Mouse (Mus musculus) heart, embryonic 11.5 days (tissue): ENCODE results near the gene Rdm1. TPM values are rescaled to one million over a fixed set of nuclear protein-coding genes. Genes with fewer than 3 reads are reported as not detected.
"Not testable (repeated sequence)": the region's sequence is repeated elsewhere in the genome, so short reads cannot be mapped to it uniquely, and the experiment has no call there.

Source experiments
- ATAC-seq: fragments of 200-750 bp; cut with Nextera tagmentation; replicated peaks from 2 replicates; pipeline ENCODE4 v1.8.0; 2017; ENCODE audit warnings: moderate library complexity; ENCODE audit not compliant: insufficient number of reproducible peaks, low FRiP score, low TSS enrichment
- H3K27ac ChIP-seq: fragments of 300-500 bp; sonication (generic); 2 replicates; pipeline ENCODE4 v1.5.1; 2014; ENCODE audit warnings: mild to moderate bottlenecking, low read depth, low read length
- H3K27me3 ChIP-seq: fragments of 300-500 bp; sonication (generic); 2 replicates; pipeline ENCODE4 v1.6.1; 2014; ENCODE audit warnings: mild to moderate bottlenecking, low read length, mixed read lengths; ENCODE audit not compliant: control insufficient read depth, insufficient read depth
- H3K36me3 ChIP-seq: fragments of 300-500 bp; sonication (generic); 2 replicates; pipeline ENCODE4 v1.6.1; 2014; ENCODE audit warnings: mild to moderate bottlenecking, low read length, moderate library complexity, mixed read lengths; ENCODE audit not compliant: control insufficient read depth, insufficient read depth
- H3K4me1 ChIP-seq: fragments of 300-500 bp; sonication (generic); 2 replicates; pipeline ENCODE4 v1.6.1; 2014; ENCODE audit warnings: low read length; ENCODE audit not compliant: control insufficient read depth, insufficient read depth
- H3K4me2 ChIP-seq: fragments of 300-500 bp; sonication (generic); 2 replicates; pipeline ENCODE4 v1.6.1; 2014; ENCODE audit warnings: mild to moderate bottlenecking, moderate library complexity
- H3K4me3 ChIP-seq: fragments of 300-500 bp; sonication (generic); 2 replicates; pipeline ENCODE4 v1.5.1; 2014; ENCODE audit warnings: low read depth, low read length
- H3K9ac ChIP-seq: fragments of 300-500 bp; sonication (generic); 2 replicates; pipeline ENCODE4 v1.6.1; 2014; ENCODE audit warnings: mild to moderate bottlenecking, low read depth, low read length, moderate library complexity
- H3K9me3 ChIP-seq: fragments of 300-500 bp; sonication (generic); replicated peaks from 2 replicates; pipeline ENCODE4 v1.6.1; 2016; ENCODE audit warnings: low read length; ENCODE audit not compliant: control insufficient read depth
- WGBS: fragments of 180-500 bp; shearing (Covaris S2); extraction: QIAGEN DNeasy Blood & Tissue Kit; methylation state at CpG from one replicate; pipeline ENCODE4 v1.1.7; 2014; ENCODE audit not compliant: insufficient replicate concordance; 5-methylcytosine and 5-hydroxymethylcytosine counted together
- polyA plus RNA-seq: library from polyadenylated mRNA; unstranded; fragments of >200 nt; fragmentation: Nextera tagmentation; extraction: Ambion mirVana; gene quantifications from 2 replicates; pipeline ENCODE4 v1.2.1, GENCODE M21; 2014

Rdm1 gene
- polyA plus RNA-seq, 1 experiment from 2014 or later = 28.2 TPM

GRCm38 (mm10) chr11:101626649-101626994 is 373 bp upstream of the Rdm1 start:
- Histone ChIP-seq H3K27ac (peak overlapping the region; percentile 100), H3K4me1 (no peaks in the 10 kb centered on the region), H3K27me3 (no peaks in the 10 kb centered on the region), H3K36me3 (no peaks in the 10 kb centered on the region), H3K9ac (peak overlapping the region; percentile 82), H3K9me3 (no peaks in the 10 kb centered on the region), H3K4me3 (peak overlapping the region; percentile 42), H3K4me2 (peak overlapping the region; percentile 69)
- ATAC-seq = 0 out of 2 replicates have a peak, but pooled peaks have one; percentile 15
- WGBS = 6% methylated on average over 8 of the region's 8 CpGs

DNA sequence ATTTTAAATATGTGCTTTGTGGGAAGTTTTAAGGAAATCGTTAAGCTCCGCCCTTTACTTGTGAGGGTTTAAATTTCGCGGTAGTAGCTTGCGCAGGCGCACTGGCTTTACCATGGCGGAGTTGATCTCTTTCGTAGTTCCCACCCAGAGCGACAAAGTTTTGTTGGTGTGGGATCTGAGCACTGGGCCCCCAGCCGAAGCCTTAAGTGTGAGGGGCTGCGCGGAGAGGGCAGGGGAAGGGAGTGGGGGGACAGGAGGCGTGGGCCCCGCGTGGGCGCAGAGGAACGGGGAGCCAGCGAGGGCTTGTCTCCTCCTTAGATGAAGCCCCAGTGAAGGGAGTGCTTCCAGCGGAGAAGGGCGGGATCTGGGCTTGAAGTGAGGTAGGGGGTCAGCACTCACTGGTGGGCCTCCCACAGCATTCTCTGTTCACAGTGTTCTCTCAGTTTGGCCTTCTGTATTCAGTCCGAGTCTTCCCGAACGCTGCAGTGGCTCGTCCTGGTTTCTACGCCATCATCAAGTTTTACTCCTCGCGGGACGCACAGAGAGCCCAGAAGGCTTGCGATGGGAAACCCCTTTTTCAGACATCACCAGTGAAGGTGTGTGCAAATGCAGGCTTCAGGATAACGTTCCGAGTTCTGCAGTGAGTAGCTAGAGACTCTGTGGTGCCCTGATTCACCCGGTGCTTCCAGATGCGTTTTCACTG is 1.0 kb downstream of the Rdm1 start:
- WGBS = under 1% methylated on average over 33 of the region's 33 CpGs
- Histone ChIP-seq H3K36me3 (no peaks in the 10 kb centered on the region), H3K4me1 (no peaks in the 10 kb centered on the region), H3K9me3 (no peaks in the 10 kb centered on the region), H3K27ac (peak overlapping the region; percentile 100), H3K9ac (peak overlapping the region; percentile 83), H3K4me3 (peak overlapping the region; percentile 45), H3K27me3 (no peaks in the 10 kb centered on the region), H3K4me2 (peak overlapping the region; percentile 69)
- ATAC-seq = peak; percentile 39

GRCm38 (mm10) chr11:101628733-101629417 is 1.9 kb downstream of the Rdm1 start:
- H3K4me1 ChIP-seq, H3K9ac ChIP-seq, H3K9me3 ChIP-seq, H3K27ac ChIP-seq, ATAC-seq, H3K36me3 ChIP-seq, H3K27me3 ChIP-seq: not testable (repeated sequence)
- WGBS = 72% methylated on average over 4 of the region's 5 CpGs
- peak overlapping the region; percentile 69 for H3K4me2 ChIP-seq
- H3K4me3 ChIP-seq = peak overlapping the region; percentile 45; the same call in 1 of the 2 replicates

- Histone ChIP-seq H3K27me3 (no peaks in the 10 kb centered on the region), H3K4me3 (no peak overlapping the region), H3K9me3 (no peaks in the 10 kb centered on the region), H3K27ac (no peak overlapping the region), H3K4me2 (no peak overlapping the region), H3K4me1 (no peaks in the 10 kb centered on the region), H3K9ac (no peak overlapping the region), H3K36me3 (no peaks in the 10 kb centered on the region)
- no peak for ATAC-seq
- 71% methylated on average over 10 of the region's 10 CpGs for WGBS
Measured at GRCm38 (mm10) chr11:101635660-101636059, 8.7 kb downstream of the Rdm1 start.

- 85% methylated on average over 4 of the region's 4 CpGs for WGBS
Measured at GRCm38 (mm10) chr11:101639761-101640160, 12.8 kb downstream of the Rdm1 start.

GRCm38 (mm10) chr11:101640857-101641709 is 14.1 kb downstream of the Rdm1 start:
- Histone ChIP-seq H3K9ac (peak overlapping the region; percentile 61), H3K27ac (peak overlapping the region; percentile 77), H3K4me3 (peak overlapping the region; percentile 37), H3K4me2 (peak overlapping the region; percentile 62)
- H3K27me3 ChIP-seq, H3K36me3 ChIP-seq, H3K4me1 ChIP-seq, H3K9me3 ChIP-seq: not testable (repeated sequence)
- 6% methylated on average over 52 of the region's 53 CpGs for WGBS
- ATAC-seq = peak; percentile 69

More at GRCm38 (mm10) chr11:101639761-101640160, 12.8 kb downstream of the Rdm1 start:
- Histone ChIP-seq H3K27ac (no peak overlapping the region), H3K4me3 (no peak overlapping the region), H3K9ac (no peak overlapping the region), H3K27me3 (no peaks in the 10 kb centered on the region), H3K4me2 (no peak overlapping the region), H3K9me3 (no peaks in the 10 kb centered on the region), H3K4me1 (no peaks in the 10 kb centered on the region), H3K36me3 (no peaks in the 10 kb centered on the region)
- no peak for ATAC-seq

DNA sequence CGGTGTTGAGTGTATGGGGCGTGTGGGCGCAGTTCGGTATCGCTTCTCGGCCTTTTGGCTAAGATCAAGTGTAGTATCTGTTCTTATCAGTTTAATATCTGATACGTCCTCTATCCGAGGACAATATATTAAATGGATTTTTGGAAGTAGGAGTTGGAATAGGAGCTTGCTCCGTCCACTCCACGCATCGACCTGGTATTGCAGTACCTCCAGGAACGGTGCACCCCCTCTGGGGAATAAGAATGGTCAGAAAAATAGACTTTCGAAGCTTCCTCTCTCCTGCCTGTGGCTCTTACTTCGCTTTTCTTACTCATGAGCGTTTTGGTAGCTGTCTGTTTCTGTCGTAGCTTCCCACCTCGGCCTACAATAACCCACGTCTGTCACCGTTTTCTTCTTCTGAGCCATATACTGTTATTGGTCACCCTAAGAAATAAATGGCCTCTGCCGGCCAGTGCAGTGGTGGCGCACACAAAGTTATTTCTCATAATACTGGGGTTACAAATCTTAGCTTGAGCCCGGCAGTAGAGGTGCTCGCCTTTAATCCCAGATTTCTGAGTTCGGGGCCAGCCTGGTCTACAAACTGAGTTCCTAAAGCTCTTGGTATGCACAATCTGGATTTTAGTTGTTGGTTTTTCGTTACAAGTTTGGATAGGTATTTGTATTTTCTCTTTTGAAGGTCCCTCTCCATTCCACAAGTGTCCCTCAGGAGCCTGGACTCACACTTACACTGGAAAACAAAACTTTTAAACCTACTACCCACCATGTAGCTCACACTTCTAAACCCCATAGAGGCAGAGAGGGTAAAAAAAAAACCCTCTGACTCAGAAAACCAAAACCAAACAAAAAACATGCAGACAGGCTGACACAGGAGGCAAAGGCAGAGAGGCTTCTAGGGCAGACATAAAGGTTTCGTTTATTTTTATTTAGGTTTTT is 15.0 kb downstream of the Rdm1 start:
- WGBS = 6% methylated on average over 13 of the region's 26 CpGs
- not testable (repeated sequence) for H3K9me3 ChIP-seq, H3K4me3 ChIP-seq, H3K36me3 ChIP-seq, H3K4me1 ChIP-seq, H3K27me3 ChIP-seq
- ATAC-seq = peak; percentile 78
- peak overlapping the region; percentile 77 for H3K27ac ChIP-seq
- peak overlapping the region; percentile 62; the same call in 1 of the 2 replicates for H3K4me2 ChIP-seq
- H3K9ac ChIP-seq = peak overlapping the region; percentile 61

GRCm38 (mm10) chr11:101642931-101643330 is 15.9 kb downstream of the Rdm1 start:
- H3K4me2 ChIP-seq = no peak overlapping the region
- ATAC-seq = no peak
- no peaks in the 10 kb centered on the region for H3K4me1 ChIP-seq
- no peaks in the 10 kb centered on the region for H3K27me3 ChIP-seq
- WGBS = 50% methylated on average over 5 of the region's 5 CpGs
- H3K9ac ChIP-seq = no peak overlapping the region
- no peak overlapping the region for H3K27ac ChIP-seq
- no peak overlapping the region for H3K4me3 ChIP-seq
- no peaks in the 10 kb centered on the region for H3K36me3 ChIP-seq
- H3K9me3 ChIP-seq = no peaks in the 10 kb centered on the region
